Mouse (Mus musculus): Measurements from ENCODE around the gene Zfp235.

Zfp235 gene

GRCm38 (mm10) chr7:24133996-24134828 lies at the start of gene Zfp235:
Zfp235 (plus strand) TSS chr7:24134169.
- in situ Hi-C loops (cut with MboI, MseI), result no loop called here

GRCm38 (mm10) chr7:24086871-24087270 lies 47.1 kb upstream of the Zfp235 start:
- in situ Hi-C loops (cut with MboI, MseI), result loop anchor here (10.0 kb wide), 1 partner anchor 368 kb away; the partner anchor contains the start of gene Irgc1

DNA sequence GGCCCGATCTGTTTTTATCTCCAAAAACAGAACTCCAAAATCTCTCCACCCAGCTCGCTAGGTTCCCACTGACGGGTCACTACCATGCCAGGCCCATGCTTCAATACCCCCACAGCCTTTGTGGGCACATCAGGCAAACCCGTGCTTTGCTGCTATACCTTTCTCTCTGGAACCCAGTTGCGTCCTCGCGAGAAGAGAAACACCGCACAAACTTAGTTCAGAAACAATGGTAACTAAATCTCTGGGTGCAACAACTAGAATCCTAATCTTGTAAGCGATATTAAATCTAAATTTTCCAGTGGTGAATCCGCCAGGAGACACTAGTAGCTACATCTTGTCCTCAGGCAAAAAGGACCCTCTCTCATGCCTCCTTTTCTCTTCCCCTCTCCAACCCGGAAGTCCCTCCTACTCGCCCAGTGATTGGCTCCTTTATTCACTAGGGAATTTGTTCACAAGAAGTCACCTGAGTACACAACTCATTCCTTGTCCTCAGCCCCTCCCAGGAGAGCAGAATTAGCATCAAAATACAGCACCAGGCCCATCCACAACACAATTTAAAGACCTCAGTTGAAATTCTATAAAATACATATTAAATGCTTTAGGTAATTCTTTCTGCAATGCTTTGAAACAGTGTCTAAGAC lies 46.4 kb upstream of the Zfp235 start:
- in situ Hi-C loops (cut with MboI, MseI), result loop anchor here (10.0 kb wide), 1 partner anchor 367 kb away; the partner anchor contains the start of gene Irgc1

GRCm38 (mm10) chr7:24104403-24104802 lies 29.6 kb upstream of the Zfp235 start:
- in situ Hi-C loops (cut with MboI, MseI), result no loop called here

DNA sequence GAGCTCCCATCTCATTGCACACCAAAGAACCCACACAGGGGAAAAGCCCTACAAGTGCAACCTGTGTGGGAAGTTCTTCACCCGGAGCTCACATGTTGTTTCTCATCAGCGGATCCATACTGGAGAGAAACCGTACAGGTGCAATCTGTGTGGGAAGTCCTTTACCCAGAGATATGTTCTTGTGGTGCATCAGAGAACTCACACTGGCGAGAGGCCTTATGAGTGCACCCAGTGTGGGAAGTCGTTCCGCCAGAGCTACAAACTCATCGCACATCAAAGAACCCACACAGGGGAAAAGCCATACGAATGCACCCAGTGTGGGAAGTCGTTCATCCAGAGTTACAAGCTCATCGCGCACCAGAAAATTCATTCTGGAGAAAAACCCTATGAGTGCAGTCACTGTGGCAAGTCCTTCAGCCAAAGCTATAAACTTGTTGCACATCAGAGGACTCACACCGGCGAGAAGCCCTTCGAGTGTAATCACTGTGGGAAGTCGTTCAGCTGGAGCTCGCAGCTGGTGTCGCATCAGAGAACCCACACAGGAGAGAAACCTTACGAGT lies 28.7 kb upstream of the Zfp235 start:
- in situ Hi-C loops (cut with MboI, MseI), result no loop called here

DNA sequence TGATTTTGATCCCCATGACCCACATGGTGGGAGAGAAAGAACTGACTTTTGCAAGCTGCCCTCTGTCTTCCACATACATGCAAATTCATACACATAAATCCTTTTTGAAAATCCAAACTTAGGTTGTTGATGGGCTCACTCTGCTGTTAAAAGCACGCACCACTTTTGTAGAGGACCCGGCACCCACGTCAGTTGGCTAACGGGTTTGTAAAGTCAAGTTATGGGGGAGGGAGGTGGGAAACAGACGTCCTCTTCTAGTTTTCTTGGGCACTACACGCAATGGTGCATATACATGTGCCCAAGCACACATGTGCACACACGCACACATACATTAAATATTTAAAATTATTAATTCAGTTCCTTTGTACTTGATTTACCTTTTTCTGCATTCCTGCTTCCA lies 23.1 kb upstream of the Zfp235 start:
- in situ Hi-C loops (cut with MboI, MseI), result no loop called here

DNA sequence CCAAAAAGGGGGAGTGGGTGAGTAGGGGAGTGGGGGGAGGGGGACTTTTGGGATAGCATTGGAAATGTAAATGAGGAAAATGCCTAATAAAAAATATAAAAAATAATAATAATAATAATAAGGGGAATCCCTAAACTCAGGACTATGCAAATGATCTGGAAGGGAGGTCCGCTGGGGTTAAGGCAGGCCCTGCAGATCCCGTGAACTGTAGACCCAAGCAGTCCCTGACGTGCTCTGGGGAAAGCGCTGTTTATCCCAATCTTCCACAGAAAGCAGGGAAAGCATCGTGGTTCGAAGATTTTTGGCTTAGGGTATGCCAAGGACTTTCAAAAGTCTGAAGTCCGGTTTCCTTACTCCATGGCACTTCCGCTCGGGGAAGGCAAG lies 22.2 kb upstream of the Zfp235 start:
- in situ Hi-C loops (cut with MboI, MseI), result no loop called here

DNA sequence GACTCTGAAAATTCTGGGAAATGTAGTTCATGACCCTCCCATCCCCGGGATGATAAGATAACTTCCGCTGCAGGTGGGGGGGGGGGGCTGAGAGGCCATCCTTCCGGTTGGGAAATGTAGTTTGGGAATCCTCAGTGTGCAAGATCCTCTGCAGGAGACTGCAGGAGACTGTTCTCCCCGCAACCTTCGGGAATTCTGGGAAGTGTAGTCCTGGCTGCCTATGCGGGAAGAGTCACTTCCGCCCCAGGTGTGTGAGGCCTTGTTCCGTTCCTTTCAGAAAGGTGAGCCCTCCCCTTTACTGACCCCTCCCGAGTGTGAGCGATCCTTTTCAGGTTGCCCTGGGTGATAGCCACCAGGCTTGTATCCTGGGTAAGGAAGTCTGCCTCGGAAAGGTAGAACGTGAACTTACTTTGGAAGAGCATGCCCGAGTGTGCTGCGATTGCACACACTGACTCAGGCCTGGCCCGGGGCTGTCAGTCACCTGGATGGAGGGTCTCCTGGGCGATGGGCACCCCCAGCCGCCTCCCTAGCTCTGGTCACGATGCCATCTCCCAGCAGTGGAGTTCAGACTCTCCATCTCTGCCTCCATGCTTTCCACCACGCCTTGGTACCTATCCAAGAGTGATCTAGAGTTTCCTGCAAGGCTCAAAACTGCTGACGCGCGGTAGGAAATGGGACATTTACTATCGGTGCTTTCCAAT lies 21.7 kb upstream of the Zfp235 start, which contains the start of gene Zfp112:
Gene Zfp112, plus strand, starts transcription at position 159 of the 701 bp plus-strand sequence.
- in situ Hi-C loops (cut with MboI, MseI), result no loop called here

DNA sequence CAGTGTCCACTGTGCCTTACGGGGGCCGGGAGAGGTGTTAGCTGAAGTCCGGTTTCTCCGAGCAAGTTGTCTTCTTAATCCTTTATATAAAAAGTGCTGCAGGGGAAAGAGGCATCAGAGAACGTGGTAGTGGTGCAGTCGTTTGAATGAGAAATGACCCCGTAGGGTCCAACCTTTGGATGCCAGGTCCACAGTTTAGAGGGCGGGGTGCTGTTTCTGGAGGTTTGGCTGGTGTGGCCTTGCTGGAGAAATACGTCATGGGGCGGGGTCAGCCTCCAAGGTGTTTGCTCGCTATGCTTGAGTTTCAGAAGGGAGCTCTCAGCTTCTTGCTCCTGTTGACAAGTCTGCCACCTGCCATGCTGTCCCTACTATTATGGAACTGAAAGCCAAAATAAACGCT lies 21.0 kb upstream of the Zfp235 start:
- in situ Hi-C loops (cut with MboI, MseI), result no loop called here

DNA sequence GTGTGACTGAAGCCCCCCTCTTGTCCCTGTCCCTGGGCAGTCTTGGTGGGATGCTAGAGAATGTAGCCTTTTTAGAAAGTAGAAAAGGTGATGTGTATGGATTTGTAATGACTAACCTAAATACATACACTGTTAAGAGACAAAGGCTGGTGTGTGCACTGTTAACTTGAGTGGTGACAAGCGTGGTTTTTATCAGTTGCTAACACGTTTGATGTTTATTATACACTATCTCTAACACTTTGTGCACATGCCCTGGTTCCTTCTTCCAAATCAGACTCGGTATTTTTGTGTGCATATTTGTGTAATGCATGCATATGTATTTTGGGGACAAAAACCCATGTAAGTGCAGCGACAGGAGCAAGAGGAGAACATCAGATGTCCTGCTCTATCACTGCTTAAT lies 17.3 kb upstream of the Zfp235 start:
- in situ Hi-C loops (cut with MboI, MseI), result no loop called here

GRCm38 (mm10) chr7:24133425-24133995 lies 459 bp upstream of the Zfp235 start:
- in situ Hi-C loops (cut with MboI, MseI), result no loop called here

GRCm38 (mm10) chr7:24142566-24142965 lies 8.6 kb downstream of the Zfp235 start:
- in situ Hi-C loops (cut with MboI, MseI), result loop anchor here (5.0 kb wide), 1 partner anchor 60 kb away; the partner anchor contains the start of gene Zfp180

- in situ Hi-C loops (cut with MboI, MseI), result loop anchor here (10.0 kb wide), 1 partner anchor 132 kb away; no protein-coding TSS in a partner anchor
Measured at GRCm38 (mm10) chr7:24153272-24153671, 19.3 kb downstream of the Zfp235 start.

DNA sequence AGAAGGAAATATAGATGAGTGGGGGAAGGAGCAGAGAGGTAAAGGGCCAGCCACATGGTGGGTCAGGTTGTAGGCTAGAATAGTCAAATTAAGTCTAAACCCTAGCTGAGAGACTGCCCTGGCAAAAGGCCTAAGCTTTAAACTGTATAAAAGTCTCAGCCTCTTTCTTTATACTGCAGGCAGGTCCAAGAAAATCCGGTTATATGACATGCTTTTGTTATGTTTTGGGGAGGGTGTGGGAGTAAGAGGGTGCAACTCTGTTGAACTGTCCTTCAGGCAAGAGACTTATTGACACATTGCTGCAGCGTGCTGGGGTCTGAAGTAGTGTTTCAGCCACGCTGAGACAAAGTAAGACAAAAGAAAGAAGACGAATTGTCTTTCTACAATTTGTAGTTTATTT lies 38.2 kb downstream of the Zfp235 start:
- in situ Hi-C loops (cut with MboI, MseI), result no loop called here

GRCm38 (mm10) chr7:24174618-24175336 lies 40.8 kb downstream of the Zfp235 start, which contains the start of gene Zfp114:
Zfp114 (plus strand) TSS chr7:24175060.
- in situ Hi-C loops (cut with MboI, MseI), result no loop called here

- in situ Hi-C loops (cut with MboI, MseI), result no loop called here
Measured at GRCm38 (mm10) chr7:24175337-24175711, 41.4 kb downstream of the Zfp235 start.

- in situ Hi-C loops (cut with MboI, MseI), result no loop called here
Measured at GRCm38 (mm10) chr7:24187611-24188010, 53.6 kb downstream of the Zfp235 start.

DNA sequence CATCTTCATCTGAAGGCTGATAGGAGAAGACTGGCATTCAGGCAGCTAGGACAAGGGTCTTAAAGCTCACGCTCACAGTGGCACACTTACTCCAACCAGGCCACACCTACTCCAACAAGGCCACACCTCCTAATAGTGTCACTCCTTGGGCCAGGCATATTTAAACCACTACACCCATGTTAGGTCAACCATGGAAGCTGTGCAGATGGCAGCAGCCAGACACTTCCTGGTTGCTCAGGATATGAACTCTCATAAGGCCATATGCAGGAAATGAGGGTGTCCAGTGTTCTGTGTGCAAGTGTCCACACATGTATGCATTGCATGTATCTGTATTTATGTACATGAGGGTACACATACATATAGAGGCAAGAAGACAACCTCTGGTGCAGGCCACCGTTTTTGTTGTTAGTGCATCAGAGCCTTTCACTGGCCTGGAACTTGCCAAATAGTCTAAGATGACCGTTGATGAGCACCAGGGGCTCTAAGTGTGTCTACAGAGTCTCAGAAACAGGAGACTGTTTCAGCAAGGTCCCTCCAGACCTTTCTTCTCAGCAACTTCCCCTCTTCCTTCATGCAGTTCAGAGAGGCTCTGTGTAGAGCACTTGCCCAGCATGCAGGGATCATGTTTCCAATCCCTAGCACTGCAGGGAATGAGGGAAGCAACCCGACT lies 55.1 kb downstream of the Zfp235 start:
- in situ Hi-C loops (cut with MboI, MseI), result no loop called here

DNA sequence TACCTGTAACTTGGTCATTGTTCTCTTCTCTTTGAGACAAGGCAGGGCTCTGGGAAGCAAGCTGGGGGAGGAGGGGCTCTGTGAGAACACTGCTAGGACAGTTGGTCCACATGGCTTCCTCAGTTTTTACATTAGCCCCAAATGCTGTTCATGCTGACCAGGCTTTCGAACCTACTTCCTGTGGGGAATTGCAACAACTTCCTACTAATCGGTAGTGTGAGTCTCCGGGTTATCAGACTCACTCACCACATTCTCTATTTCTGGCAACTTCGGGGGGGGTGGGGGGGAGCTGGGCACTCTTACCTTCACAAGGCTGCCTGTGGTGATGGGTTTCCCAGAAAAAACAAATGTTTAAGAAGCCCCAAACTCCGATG lies 55.6 kb downstream of the Zfp235 start:
- in situ Hi-C loops (cut with MboI, MseI), result no loop called here

DNA sequence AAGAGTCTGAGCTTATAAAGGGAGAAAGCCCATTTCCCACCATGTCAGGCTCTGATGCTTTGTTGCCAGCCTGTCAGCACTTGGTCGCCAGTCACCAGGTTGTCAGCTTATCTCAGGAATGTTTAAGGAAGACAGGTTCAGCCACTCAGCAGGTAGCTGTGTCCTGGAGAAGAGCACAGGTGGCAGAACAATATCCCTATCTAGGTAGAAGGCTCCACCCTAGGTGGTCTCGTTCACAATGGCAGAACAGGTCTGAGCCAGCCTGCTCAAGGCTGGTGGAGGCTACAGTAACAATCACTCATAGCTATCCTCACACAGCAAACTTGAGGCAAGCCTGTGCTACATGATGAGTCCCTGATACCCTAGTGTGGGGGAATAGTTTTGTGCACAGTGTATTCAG lies 57.4 kb downstream of the Zfp235 start:
- in situ Hi-C loops (cut with MboI, MseI), result no loop called here
